Mouse (Mus musculus): ENCODE results near the gene Prr12. TPM values are rescaled to one million over a fixed set of nuclear protein-coding genes. Genes with fewer than 3 reads are reported as not detected.

Gene Prr12
- total RNA-seq, 2 experiments from 2014 or later: 67.4 to 68.0 TPM

GRCm38 (mm10) chr7:44985595-44986191 lies 67.0 kb downstream of the Prr12 start:
- peak; percentile 54 to 88 for DNase-seq (ENCODE audit: extremely low spot score in 1 of 2, low spot score in 2 of 2)
- intact Hi-C loops (cut with DNase I): no loop called here

- no peak for DNase-seq (ENCODE audit: extremely low spot score in 1 of 2, low spot score in 2 of 2)
- intact Hi-C loops (cut with DNase I): no loop called here
Observed at GRCm38 (mm10) chr7:44984833-44985164, 67.9 kb downstream of the Prr12 start.

- intact Hi-C loops (cut with DNase I): no loop called here
- DNase-seq (ENCODE audit: extremely low spot score in 1 of 2, low spot score in 2 of 2): no peak
Observed at GRCm38 (mm10) chr7:44983944-44984832, 68.5 kb downstream of the Prr12 start.

GRCm38 (mm10) chr7:44983085-44983484 lies 69.6 kb downstream of the Prr12 start:
- DNase-seq (ENCODE audit: extremely low spot score in 1 of 2, low spot score in 2 of 2): peak; percentile 72 to 87
- intact Hi-C loops (cut with DNase I): no loop called here

- no peak for DNase-seq (ENCODE audit: extremely low spot score in 1 of 2, low spot score in 2 of 2)
- intact Hi-C loops (cut with DNase I): no loop called here
Observed at GRCm38 (mm10) chr7:44981539-44981938, 71.1 kb downstream of the Prr12 start.

GRCm38 (mm10) chr7:44978300-44978699 lies 74.4 kb downstream of the Prr12 start:
- intact Hi-C loops (cut with DNase I): no loop called here
- DNase-seq (ENCODE audit: extremely low spot score in 1 of 2, low spot score in 2 of 2): no peak

Small RNAs within 50 kb of the gene (microRNA-seq; reads per million reads assigned to microRNA genes)
- 5.2 reads per million, percentile 18 among the genes with 10 or more reads in this experiment for gene Mir7054

Other genes with a start within 250 kb of the Prr12 start
- gene Nup62, start 236.8 kb downstream of the Prr12 start, total RNA-seq (2021): 10 to 100 TPM; 39.8 to 42.9 TPM
- 1 to 10 TPM; 1.1 to 2.7 TPM for gene Il4i1, start 236.5 kb downstream of the Prr12 start, total RNA-seq (2021)
- 10 to 100 TPM; 23.6 to 24.1 TPM for gene Atf5, start 236.2 kb downstream of the Prr12 start, total RNA-seq (2021)
- gene Akt1s1, start 203.9 kb downstream of the Prr12 start, total RNA-seq (2021): 10 to 100 TPM; 69.6 to 74.9 TPM
- 10 to 100 TPM; 43.2 to 61.0 TPM for gene Tbc1d17, start 203.8 kb downstream of the Prr12 start, total RNA-seq (2021)
- 10 to 100 TPM; 28.1 to 31.1 TPM for gene Pnkp, start 195.7 kb downstream of the Prr12 start, total RNA-seq (2021)
- gene Ptov1, start 183.1 kb downstream of the Prr12 start, total RNA-seq (2021): 100 to 1,000 TPM; 251 to 269 TPM
- gene Med25, start 160.2 kb downstream of the Prr12 start, total RNA-seq (2021): 100 to 1,000 TPM in 1 of 2 experiments, 10 to 100 TPM in 1; 98.0 to 110 TPM
- gene Fuz, start 156.8 kb downstream of the Prr12 start, total RNA-seq (2021): 10 to 100 TPM; 17.8 to 19.0 TPM
- 100 to 1,000 TPM; 356 to 358 TPM for gene Ap2a1, start 123.4 kb downstream of the Prr12 start, total RNA-seq (2021)
- 1 to 10 TPM; 1.0 to 1.7 TPM for gene Tsks, start 109.7 kb downstream of the Prr12 start, total RNA-seq (2021)
- 10 to 100 TPM; 93.4 to 95.5 TPM for gene Cpt1c, start 78.0 kb downstream of the Prr12 start, total RNA-seq (2021)
- gene Prmt1, start 66.3 kb downstream of the Prr12 start, total RNA-seq (2021): 100 to 1,000 TPM; 253 to 257 TPM
- gene Irf3, start 55.2 kb downstream of the Prr12 start, total RNA-seq (2021): 10 to 100 TPM; 25.5 to 32.2 TPM
- gene Bcl2l12, start 54.2 kb downstream of the Prr12 start, total RNA-seq (2021): 1 to 10 TPM; 3.8 to 5.1 TPM
- 100 to 1,000 TPM; 156 to 160 TPM for gene Scaf1, start 36.5 kb downstream of the Prr12 start, total RNA-seq (2021)
- gene Rras, start 34.9 kb downstream of the Prr12 start, total RNA-seq (2021): 1 to 10 TPM; 8.7 to 9.6 TPM
- gene Nosip, start 9.5 kb upstream of the Prr12 start, total RNA-seq (2021): 10 to 100 TPM; 50.1 to 52.3 TPM
- gene Prrg2, start 9.8 kb upstream of the Prr12 start, total RNA-seq (2021): 1 to 10 TPM; 5.3 to 9.0 TPM
- 1 to 10 TPM; 6.4 to 7.5 TPM for gene Rcn3, start 39.3 kb upstream of the Prr12 start, total RNA-seq (2021)
- gene Fcgrt, start 51.0 kb upstream of the Prr12 start, total RNA-seq (2021): 10 to 100 TPM; 16.5 to 18.7 TPM
- gene Rps11, start 71.6 kb upstream of the Prr12 start, total RNA-seq (2021): 100 to 1,000 TPM; 482 to 530 TPM
- gene Rpl13a, start 75.9 kb upstream of the Prr12 start, total RNA-seq (2021): 100 to 1,000 TPM; 739 TPM
- gene Gm45713, start 83.3 kb upstream of the Prr12 start, total RNA-seq (2021): not detected
- gene Flt3l, start 83.6 kb upstream of the Prr12 start, total RNA-seq (2021): 1 to 10 TPM; 2.7 to 3.3 TPM
- 10 to 100 TPM; 60.0 to 66.7 TPM for gene Pih1d1, start 101.4 kb upstream of the Prr12 start, total RNA-seq (2021)
- 10 to 100 TPM; 13.3 to 16.7 TPM for gene Aldh16a1, start 101.7 kb upstream of the Prr12 start, total RNA-seq (2021)
- gene Slc17a7, start 111.1 kb upstream of the Prr12 start, total RNA-seq (2021): 1,000 to 10,000 TPM; 1,057 to 1,070 TPM
- under 1 TPM in 1 of 2 experiments, not detected in 1; 0.17 TPM for gene Gfy, start 126.7 kb upstream of the Prr12 start, total RNA-seq (2021)
- not detected for gene Pth2, start 128.1 kb upstream of the Prr12 start, total RNA-seq (2021)
- 1 to 10 TPM; 2.0 to 2.3 TPM for gene Ccdc155, start 152.0 kb upstream of the Prr12 start, total RNA-seq (2021)
- 10 to 100 TPM; 16.3 to 18.7 TPM for gene Dkkl1, start 159.3 kb upstream of the Prr12 start, total RNA-seq (2021)
- gene Tead2, start 162.9 kb upstream of the Prr12 start, total RNA-seq (2021): 1 to 10 TPM; 6.6 to 6.8 TPM
- 1 to 10 TPM; 4.1 to 4.3 TPM for gene Cd37, start 186.2 kb upstream of the Prr12 start, total RNA-seq (2021)
- 1 to 10 TPM; 1.4 to 1.7 TPM for gene Slc6a16, start 188.2 kb upstream of the Prr12 start, total RNA-seq (2021)
- under 1 TPM; 0.41 to 0.60 TPM for gene Slc6a21, start 224.6 kb upstream of the Prr12 start, total RNA-seq (2021)